Mouse (Mus musculus): ENCODE data around the gene Trim72.
"Not testable (repeated sequence)": the region's sequence is repeated elsewhere in the genome, so short reads cannot be mapped to it uniquely, and the experiment has no call there.

Gene Trim72

DNA sequence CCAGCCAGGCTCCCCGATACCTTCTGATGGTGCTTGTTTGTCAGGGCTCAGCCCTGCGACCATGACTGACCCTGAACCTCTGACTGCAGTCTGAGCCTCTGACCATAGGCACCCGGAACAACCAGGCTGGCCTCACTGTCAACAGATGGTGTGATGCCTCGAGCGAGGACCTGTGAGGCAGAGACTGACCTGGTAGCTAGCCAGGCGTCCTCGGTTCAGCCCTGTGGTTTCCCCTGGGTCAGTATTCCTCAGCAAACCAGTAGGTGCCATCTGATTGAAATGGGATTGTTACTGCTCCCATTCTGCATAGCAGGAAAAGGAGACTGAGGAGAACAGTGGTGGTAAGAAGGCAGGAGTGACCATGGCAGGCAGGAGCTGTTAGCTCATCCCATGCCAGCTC lies 2.4 kb downstream of the Trim72 start:
- DNase-seq (ENCODE audit: extremely low read depth, low read depth, low spot score), result no peak

DNA sequence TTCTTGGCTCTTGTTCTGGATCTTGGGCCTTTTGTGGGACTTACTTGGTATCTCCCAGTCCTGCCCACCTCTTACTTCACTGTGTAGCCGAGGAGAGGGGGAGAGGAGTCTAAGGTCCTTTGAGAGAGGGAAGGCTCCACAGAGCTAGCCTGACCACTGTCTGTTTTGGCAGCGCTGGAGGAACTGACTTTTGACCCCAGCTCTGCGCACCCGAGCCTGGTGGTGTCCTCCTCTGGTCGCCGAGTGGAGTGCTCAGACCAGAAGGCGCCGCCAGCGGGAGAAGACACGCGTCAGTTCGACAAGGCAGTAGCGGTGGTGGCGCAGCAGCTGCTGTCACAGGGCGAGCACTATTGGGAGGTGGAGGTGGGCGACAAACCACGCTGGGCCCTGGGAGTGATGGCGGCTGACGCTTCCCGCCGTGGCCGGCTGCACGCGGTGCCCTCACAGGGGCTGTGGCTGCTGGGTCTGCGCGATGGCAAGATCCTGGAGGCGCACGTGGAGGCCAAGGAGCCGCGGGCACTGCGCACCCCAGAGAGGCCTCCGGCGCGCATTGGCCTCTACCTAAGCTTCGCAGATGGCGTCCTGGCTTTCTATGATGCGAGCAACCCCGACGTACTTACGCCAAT lies 6.1 kb downstream of the Trim72 start:
- no peak for DNase-seq (ENCODE audit: extremely low read depth, low read depth, low spot score)

DNA sequence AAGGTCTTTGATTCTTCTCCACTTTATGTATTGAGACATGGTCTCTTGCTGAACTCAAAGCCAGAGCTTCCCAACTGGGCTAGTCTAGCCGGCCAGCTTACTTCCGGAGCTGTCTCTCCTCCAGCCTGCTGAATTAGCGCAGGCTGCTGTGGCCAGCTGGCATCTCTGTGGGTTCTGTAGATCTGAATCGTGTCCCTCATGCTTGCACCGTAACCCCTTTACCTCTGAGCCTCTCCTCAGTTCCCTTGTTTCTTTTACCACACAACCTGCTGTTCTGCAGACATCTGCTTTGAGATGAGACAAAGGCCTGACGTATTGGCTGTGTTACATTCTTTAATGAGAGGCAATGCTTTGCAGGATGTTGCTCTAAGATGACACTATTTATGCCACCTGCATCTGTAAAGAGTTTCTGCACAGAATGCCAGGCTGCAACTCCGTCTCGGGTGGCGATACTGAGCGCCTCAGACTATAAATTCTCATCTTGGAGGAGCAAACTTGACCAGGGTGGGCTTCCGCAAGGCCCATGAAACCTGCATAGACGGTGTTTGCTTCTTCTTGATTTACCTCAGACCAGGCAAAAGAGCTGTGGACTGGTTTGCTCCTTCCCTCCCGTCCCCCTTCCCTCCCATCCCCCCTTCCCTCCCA lies 8.5 kb downstream of the Trim72 start:
- no peak for DNase-seq (ENCODE audit: extremely low read depth, low read depth, low spot score)

DNA sequence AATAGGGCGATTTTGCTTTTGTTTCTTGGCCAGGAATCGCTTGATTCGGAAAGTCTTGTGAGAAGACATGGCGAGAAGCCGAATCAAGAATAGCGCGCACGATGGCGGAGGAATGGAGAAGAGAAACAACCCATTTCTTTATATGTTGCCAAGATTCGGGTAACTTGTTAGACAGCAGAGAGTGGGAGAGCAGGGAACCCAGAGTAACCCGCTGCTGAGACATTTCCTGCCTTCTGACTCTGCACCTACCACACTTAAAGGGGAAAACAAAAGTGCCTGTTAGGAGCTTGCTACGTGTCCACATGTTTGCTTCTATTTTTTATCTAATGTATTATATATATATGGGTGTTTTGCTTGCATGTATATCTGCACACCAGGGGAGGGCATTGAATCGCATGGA lies 9.4 kb downstream of the Trim72 start:
- no peak for DNase-seq (ENCODE audit: extremely low read depth, low read depth, low spot score)

DNA sequence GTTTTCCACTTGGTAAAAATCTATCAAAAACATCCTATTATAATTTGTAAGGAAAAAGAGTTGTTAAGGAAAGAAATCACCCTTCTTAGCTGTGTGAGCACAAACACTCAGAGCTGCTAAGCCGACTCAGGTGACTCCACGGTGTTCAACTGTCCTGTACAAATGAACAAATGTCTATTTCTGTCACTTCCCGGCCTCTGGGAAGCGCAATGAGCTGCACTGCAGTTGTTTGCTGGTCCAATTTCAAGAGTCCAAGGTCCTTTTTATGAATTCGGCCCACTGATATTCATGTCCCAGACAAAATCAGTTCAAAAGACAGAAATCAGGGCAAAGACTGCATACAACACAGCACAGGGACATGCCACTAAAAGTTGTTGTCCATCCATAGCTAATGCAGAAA lies 12.4 kb downstream of the Trim72 start:
- not testable (repeated sequence) for DNase-seq (ENCODE audit: extremely low read depth, low read depth, low spot score)

DNA sequence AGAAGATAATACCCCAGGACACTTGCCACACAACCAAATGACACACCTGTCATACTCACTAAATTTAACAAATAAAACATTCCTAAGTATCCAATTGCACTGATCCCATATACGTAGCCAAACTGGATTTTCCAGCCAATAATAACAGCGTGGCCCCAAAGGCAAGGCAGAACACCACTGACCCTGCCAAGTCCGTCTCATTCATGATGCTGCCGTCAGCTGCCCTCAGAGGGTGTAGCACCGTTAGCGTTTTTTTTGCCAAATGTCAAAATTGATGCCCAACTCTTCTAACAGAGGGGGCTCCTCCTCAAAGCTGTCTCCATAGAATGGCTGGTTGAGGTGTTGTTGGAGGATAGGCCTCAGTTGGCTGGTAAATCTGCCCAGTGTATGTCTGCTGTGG lies 12.9 kb downstream of the Trim72 start:
- DNase-seq (ENCODE audit: extremely low read depth, low read depth, low spot score), result no peak

DNA sequence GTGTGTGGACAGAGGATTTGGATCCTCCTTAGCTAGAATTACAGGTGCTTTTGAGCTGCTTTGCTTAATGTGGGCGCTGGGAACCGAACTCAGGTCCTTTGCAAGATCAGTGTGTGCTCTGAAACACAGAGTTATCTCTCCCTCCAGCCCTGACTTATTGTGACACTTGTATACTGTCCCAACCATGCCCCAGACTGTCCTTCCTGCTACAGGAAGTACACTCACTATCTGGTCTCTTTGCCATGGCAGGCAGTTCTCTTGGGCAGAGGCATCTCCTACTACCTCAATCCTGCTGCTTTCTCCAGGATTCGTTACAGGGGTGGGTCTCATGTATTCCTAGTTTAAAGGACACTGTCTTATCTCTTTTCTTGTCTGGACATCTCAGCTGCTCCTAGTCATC lies 14.5 kb downstream of the Trim72 start:
- no peak for DNase-seq (ENCODE audit: extremely low read depth, low read depth, low spot score)

DNA sequence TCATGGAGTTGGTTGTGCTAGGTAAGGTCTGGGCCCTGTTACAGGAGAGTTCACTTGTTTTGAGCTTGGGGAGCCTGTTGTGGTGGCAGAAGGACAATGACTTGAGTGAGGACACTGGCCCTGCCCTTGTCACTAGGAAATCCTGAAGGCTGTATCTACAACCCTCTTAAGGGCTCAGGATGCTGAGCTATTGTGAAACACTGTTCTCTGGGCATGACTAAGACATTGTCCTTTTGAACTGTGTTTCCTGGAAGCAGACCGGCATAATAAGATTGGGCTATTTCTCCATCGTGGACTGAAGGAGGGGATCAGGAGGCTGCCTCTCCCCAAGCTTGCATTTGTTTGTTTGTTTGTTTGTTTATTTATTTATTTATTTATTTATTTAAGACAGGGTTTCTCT lies 15.4 kb downstream of the Trim72 start:
- no peak for DNase-seq (ENCODE audit: extremely low read depth, low read depth, low spot score)

DNA sequence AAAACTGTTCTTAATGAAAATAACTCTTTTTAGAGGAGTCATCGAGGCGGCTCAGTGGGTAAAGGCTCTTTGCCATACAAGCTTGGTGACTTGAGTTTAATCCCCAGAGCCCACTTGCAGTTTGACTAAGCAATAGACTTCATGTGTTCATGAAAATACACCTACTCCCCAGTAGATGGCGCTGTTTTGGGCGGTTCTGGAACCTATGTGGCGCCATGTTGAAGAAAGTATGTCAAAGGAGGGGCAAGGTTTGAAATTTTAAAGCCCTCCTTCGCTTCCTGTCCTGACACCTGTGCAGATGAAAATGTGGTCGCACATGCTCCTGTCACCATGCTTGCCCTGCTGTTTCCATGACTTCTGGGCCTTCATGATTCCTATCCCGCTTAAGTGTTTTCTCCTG lies 19.2 kb downstream of the Trim72 start:
- DNase-seq (ENCODE audit: extremely low read depth, low read depth, low spot score), result no peak

DNA sequence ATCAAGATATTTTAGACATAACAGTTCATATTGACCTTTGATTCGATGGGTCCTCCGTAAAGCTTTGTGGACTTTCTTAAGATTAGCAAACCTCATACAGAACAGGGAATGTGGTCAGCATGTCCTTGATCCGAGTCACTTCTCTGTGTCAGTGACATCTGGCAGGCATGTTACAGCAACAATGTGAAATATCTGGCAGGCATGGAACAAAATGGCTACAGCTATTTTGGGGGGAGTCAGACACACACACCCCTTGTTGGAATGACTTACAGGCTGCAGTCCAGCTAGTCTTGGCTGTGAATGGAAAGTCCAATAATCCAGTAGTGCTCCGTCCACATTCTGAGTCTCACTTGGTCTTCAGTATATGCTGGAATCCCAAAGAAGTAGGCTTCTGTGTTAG lies 19.8 kb downstream of the Trim72 start:
- no peak for DNase-seq (ENCODE audit: extremely low read depth, low read depth, low spot score)

DNA sequence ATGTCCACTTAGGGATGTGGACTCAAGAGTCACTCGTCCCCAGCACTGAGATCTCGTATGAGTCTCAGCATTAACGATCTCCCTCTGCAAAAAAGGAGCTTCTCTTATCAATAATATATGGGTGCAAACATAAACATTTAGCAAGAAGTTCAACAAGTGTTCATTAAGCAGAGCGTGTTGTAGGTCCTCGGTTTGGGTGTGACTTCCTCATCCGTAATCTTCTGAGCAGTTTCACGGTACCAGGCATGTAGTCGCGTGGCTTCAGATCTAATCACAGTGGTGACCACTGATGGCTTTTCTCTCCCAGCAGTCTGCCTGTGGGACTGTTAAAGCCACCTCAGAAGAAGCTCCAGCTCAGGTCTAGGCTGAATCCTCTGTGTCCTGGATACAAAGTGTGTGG lies 20.6 kb downstream of the Trim72 start:
- no peak for DNase-seq (ENCODE audit: extremely low read depth, low read depth, low spot score)

DNA sequence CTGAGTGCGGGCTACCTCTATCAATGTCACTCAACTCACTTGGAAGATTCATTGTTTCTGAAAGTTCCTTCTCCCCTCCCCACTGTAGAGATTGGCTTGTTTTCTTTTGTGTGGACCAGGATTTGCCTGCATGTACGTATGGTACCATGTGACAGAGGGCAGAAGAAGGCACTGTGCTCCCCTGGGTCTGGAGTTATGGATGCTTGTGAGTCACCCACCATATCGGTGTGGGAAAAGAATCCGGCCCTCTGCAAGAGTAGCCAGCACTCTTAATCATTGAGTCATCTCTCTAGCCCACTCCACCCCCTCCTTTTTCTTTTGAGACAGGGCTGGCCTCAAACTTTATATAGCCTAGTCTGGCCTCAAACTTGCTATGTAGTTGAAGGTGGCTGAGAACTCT lies 21.2 kb downstream of the Trim72 start:
- DNase-seq (ENCODE audit: extremely low read depth, low read depth, low spot score), result no peak

DNA sequence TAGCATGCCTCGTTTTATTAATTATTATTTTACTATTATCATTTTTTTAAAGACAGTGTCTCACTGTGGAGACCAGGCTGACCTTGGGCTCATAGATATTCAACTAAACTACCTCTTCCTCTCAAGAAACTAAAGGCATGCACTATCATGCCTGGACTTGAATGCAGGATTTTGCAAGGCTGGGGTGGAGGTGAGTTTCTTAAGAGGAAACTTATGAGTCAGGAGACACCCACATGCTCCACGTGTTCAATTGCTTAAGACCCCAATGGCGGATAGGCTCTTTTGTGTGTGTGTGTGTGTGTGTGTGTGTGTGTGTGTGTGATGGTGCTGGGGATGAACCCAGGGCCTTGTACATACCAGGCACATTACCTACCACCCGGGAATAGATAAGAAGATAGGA lies 21.6 kb downstream of the Trim72 start:
- peak; percentile 99 for DNase-seq (ENCODE audit: extremely low read depth, low read depth, low spot score)

DNA sequence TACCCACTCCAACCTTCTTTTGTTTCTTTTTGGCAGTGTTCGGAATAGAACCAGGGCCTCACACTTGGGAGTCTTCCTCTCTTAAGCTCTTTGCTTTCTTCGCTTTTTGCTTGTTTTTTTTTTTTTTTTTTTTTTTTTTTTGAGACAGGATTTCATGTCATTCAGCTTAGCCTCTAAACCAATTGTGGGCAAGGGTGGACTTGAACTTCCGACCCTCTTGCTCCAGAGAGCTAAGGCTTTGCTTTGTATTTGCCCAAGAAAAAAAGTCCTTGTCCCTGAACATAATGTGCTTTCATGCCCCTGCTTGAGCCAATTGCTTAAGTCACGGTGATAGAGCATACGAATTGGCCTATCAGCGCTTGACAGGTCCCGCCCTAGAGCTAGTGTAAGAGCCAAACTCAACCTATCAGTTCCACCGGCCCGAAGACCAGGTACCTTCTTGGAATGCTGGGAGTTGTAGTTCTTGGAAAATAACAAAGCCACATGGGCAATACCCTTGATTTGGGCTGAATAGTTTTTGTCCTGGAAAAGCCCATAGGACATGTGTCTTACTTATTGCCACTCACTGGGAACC lies 27.7 kb downstream of the Trim72 start:
- peak; percentile 75 for DNase-seq (ENCODE audit: extremely low read depth, low read depth, low spot score)

DNA sequence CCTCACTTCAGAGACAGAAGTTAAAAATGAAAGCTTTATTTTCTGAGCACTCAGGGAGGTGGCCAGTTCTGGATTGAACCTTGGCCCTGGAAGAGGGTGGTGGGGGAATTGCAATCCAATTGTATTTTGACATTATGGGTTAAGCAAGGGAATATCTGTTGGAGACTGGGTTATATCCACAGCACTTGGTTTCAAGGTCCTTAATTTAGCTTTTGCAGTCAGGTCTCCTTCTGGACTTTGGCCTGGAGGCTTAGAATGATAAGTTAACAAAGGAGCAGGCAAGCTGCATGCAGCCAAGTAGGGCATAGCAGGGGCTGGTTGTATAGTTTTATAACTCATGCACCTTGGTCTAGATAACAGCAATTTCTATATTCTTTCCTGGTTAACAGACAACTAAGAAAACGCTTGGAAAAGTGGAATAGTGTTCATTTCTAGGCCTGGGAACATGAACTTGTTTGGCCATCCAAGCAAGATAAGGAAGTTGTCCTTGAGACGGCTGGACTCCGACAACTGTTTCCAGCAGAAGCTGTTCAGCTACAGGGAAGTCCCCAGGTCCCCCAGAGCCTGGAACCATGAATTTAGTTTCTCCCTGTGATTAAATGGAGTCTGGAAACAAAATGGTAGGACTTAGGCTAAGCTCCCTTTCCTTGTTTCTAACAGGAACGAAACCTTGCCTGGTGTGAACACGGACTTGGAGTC lies 28.7 kb downstream of the Trim72 start:
- DNase-seq (ENCODE audit: extremely low read depth, low read depth, low spot score), result no peak

DNA sequence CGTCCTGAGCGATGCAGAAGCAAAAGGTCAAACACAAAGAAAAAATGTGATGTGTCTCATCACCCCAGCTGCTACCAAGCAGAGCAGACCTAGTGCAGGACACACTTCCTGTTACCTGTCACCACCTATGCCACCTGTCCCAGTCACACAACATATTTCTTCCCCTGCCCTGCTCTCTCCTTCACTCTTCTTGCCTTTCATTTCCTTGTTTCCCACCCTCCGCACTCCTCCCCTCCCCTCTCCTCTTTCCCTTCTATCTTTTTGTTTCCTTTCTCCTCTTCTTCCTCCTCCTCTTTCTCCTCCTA lies 29.2 kb downstream of the Trim72 start:
- DNase-seq (ENCODE audit: extremely low read depth, low read depth, low spot score), result no peak

DNA sequence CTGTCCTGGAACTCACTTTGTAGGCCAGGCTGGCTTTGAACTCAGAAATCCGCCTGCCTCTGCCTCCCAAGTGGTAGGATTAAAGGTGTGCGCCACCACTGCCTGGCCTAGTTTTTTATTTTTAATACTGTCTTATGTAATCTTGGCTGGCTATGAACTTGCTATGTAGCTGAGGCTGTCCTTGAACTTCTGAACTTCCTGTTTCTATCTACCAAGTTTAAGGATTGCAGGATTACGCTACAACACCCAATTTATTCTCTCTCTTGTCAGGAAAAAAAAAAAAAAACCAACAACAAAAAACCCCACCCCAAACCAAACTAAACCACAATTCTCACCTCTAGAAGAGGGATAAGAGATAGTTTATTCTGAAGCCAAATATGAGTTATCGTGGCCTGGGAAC lies 29.9 kb downstream of the Trim72 start:
- no peak for DNase-seq (ENCODE audit: extremely low read depth, low read depth, low spot score)

DNA sequence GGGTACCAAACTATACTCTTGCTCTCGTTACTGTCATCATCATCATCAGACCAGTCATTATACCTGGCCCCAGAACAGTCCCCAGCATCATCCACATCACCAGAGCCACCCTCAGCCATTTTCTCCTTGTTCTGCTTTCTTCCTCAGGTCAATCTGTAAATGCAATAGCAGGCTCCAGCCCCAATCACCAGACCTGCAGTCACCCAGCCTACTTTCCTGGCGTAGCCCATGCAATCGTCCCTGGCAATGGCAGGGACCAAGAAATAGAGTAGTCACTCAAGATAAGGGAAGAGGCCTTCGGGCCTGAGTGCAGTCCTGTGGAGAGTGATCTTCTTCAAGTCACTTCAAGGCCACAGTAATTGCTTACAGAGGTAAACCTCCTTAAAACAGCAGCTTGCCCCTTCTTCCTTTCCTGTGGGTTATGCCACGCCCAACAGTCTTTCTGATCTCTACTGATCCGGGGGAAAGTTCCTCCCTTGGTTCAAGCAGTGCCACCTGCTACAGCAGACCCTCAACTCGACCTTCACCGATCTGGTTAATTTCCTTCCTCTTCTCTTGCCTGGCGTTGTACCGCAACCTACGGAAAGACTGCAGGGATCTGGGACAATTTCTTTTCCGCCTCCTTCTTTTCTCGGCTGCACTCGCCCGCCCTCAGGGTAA lies 38.5 kb downstream of the Trim72 start:
- DNase-seq (ENCODE audit: extremely low read depth, low read depth, low spot score), result not testable (repeated sequence)

DNA sequence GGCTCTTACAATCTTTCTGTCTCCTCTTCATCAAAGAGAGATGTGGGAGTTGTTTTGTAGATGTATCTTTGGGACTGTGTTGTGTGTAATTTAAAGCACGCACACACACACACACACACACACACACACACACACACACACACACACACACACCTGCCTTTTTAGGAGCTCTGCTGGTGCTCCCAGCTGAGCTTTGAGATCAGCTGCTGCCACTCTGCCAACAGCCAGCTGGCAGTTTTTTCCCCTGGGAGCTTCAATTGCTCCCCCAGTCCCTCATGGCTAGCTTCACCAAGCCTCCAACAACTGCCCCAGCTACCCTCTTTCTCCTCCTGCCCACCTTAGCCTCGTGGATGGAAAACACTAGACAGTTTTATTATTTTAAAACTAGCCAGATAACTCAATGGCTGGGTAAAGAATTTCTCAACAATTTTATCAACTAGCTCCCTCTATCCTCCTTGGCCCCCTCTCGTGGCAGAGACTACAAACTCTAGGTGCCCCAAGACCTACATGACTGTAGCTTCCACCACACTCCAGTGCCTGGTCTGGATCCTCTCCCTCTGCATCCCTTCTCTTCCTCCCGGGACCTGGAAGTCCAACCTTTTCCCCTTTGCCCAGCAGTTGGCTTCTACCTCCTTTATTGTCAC lies 40.5 kb downstream of the Trim72 start:
- DNase-seq (ENCODE audit: extremely low read depth, low read depth, low spot score), result no peak

DNA sequence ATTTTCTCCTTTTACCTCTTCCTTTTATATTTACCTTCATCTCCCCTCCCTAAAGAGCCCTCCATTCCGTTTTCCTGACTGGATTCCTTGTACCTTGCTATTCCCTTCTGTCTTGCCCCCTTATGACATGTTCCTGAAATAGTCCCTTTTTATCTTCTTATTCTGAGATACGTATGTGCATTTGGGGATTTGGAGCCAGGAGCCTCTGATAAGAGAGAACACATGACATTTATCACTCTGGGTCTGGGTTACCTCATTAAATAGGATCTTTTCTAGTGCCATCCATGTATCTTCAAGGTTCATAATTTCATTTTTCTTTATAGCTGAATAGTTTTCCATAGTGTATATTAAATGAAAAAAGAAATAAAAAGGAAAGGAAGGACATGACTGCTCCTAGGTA lies 41.9 kb downstream of the Trim72 start:
- DNase-seq (ENCODE audit: extremely low read depth, low read depth, low spot score), result no peak

DNA sequence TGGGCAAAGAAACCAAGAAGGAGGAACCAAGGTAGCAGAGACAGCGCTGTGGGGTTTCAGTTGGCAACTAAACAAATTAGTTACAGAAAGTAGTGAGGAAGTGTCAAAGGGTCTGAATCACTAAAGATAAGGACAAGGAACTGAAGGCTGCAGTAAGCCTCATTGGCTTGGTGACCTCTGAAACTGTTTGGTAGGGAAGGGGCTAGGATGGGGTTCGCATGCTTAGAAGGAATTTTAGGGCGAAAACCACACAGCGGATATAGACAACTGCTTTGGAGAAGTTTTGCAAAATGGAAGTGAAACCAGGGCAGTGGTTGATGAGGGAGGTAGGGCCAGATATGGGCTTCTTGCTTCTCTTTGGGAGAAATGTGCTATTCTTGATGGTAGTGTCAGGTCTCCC lies 45.1 kb downstream of the Trim72 start:
- no peak for DNase-seq (ENCODE audit: extremely low read depth, low read depth, low spot score)
